Mouse (Mus musculus): ENCODE results near the gene Snapc3. TPM values are rescaled to one million over a fixed set of nuclear protein-coding genes. Genes with fewer than 3 reads are reported as not detected.
A peak's percentile ranks its signal among the peaks of the same experiment; 100 is the strongest.

The Snapc3 gene
- polyA plus RNA-seq, 2 experiments = 39.2 to 45.3 TPM

- no peaks in the 10 kb centered on the region for H3K27me3 ChIP-seq (ENCODE audit: control insufficient read depth, insufficient read depth, low read length)
- peak; percentile 11 for DNase-seq (ENCODE audit: low spot score)
- H3K4me1 ChIP-seq (ENCODE audit: control insufficient read depth, insufficient read depth, low read length) = no peaks in the 10 kb centered on the region
- peak; percentile 47 for ATAC-seq (ENCODE audit: low FRiP score, low read depth)
- WGBS = 11% methylated on average over 22 of the region's 22 CpGs
- TF ChIP-seq POLR2A (IDR thresholded peaks at IDR 0.05; ENCODE audit: borderline replicate concordance, extremely low read depth, insufficient read depth, insufficient read length) = no peak
- 0 out of 2 replicates have a peak overlapping the region, but pooled peaks have one; percentile 7 for H3K9ac ChIP-seq (ENCODE audit: low read depth, low read length, severe bottlenecking)
- H3K27ac ChIP-seq (replicated peaks; ENCODE audit: low read depth, low read length) = no peak overlapping the region
- peak overlapping the region; percentile 57 for H3K4me2 ChIP-seq (replicated peaks; ENCODE audit: low read depth, low read length, severe bottlenecking)
- H3K4me3 ChIP-seq (replicated peaks; ENCODE audit: low read length) = peak overlapping the region; percentile 28
- H3K36me3 ChIP-seq (ENCODE audit: control insufficient read depth, insufficient read depth, low read length) = no peaks in the 10 kb centered on the region
- H3K9me3 ChIP-seq (ENCODE audit: control insufficient read depth, low read length) = no peaks in the 10 kb centered on the region
Observed at GRCm38 (mm10) chr4:83500154-83501036, 82.9 kb downstream of the Snapc3 start.

- H3K27me3 ChIP-seq (ENCODE audit: control insufficient read depth, insufficient read depth, low read length) = no peaks in the 10 kb centered on the region
- H3K27ac ChIP-seq (replicated peaks; ENCODE audit: low read depth, low read length) = no peak overlapping the region
- 33% methylated on average over 7 of the region's 7 CpGs for WGBS
- 0 out of 2 replicates have a peak overlapping the region, but pooled peaks have one; percentile 7 for H3K9ac ChIP-seq (ENCODE audit: low read depth, low read length, severe bottlenecking)
- ATAC-seq (ENCODE audit: low FRiP score, low read depth) (no peak), DNase-seq (ENCODE audit: low spot score) (no peak)
- TF ChIP-seq POLR2A (IDR thresholded peaks at IDR 0.05; ENCODE audit: borderline replicate concordance, extremely low read depth, insufficient read depth, insufficient read length) = no peak
- peak overlapping the region; percentile 57 for H3K4me2 ChIP-seq (replicated peaks; ENCODE audit: low read depth, low read length, severe bottlenecking)
- H3K9me3 ChIP-seq (ENCODE audit: control insufficient read depth, low read length) = no peaks in the 10 kb centered on the region
- H3K4me3 ChIP-seq (replicated peaks; ENCODE audit: low read length) = peak overlapping the region; percentile 28
- no peaks in the 10 kb centered on the region for H3K36me3 ChIP-seq (ENCODE audit: control insufficient read depth, insufficient read depth, low read length)
- no peaks in the 10 kb centered on the region for H3K4me1 ChIP-seq (ENCODE audit: control insufficient read depth, insufficient read depth, low read length)
Observed at GRCm38 (mm10) chr4:83501037-83501430, 83.5 kb downstream of the Snapc3 start.

- 41% methylated on average over 2 of the region's 2 CpGs for WGBS
- no peak overlapping the region for H3K4me2 ChIP-seq (replicated peaks; ENCODE audit: low read depth, low read length, severe bottlenecking)
- no peak for ATAC-seq (ENCODE audit: low FRiP score, low read depth)
Observed at GRCm38 (mm10) chr4:83509600-83509999, 92.1 kb downstream of the Snapc3 start.

GRCm38 (mm10) chr4:83511083-83511482 lies 93.6 kb downstream of the Snapc3 start:
- Histone ChIP-seq H3K9ac (ENCODE audit: low read depth, low read length, severe bottlenecking) (no peak overlapping the region), H3K36me3 (ENCODE audit: control insufficient read depth, insufficient read depth, low read length) (no peaks in the 10 kb centered on the region), H3K27ac (replicated peaks; ENCODE audit: low read depth, low read length) (no peak overlapping the region), H3K4me3 (replicated peaks; ENCODE audit: low read length) (no peak overlapping the region), H3K9me3 (ENCODE audit: control insufficient read depth, low read length) (no peaks in the 10 kb centered on the region), H3K4me2 (replicated peaks; ENCODE audit: low read depth, low read length, severe bottlenecking) (no peak overlapping the region), H3K27me3 (ENCODE audit: control insufficient read depth, insufficient read depth, low read length) (no peaks in the 10 kb centered on the region), H3K4me1 (ENCODE audit: control insufficient read depth, insufficient read depth, low read length) (no peaks in the 10 kb centered on the region)
- no peak for TF ChIP-seq POLR2A (IDR thresholded peaks at IDR 0.05; ENCODE audit: borderline replicate concordance, extremely low read depth, insufficient read depth, insufficient read length)
- WGBS = 58% methylated on average over 8 of the region's 8 CpGs
- DNase-seq (ENCODE audit: low spot score) (no peak), ATAC-seq (ENCODE audit: low FRiP score, low read depth) (no peak)

More at GRCm38 (mm10) chr4:83509600-83509999, 92.1 kb downstream of the Snapc3 start:
- Histone ChIP-seq H3K9ac (ENCODE audit: low read depth, low read length, severe bottlenecking) (no peak overlapping the region), H3K4me1 (ENCODE audit: control insufficient read depth, insufficient read depth, low read length) (no peaks in the 10 kb centered on the region), H3K27ac (replicated peaks; ENCODE audit: low read depth, low read length) (no peak overlapping the region), H3K36me3 (ENCODE audit: control insufficient read depth, insufficient read depth, low read length) (no peaks in the 10 kb centered on the region), H3K27me3 (ENCODE audit: control insufficient read depth, insufficient read depth, low read length) (no peaks in the 10 kb centered on the region), H3K9me3 (ENCODE audit: control insufficient read depth, low read length) (no peaks in the 10 kb centered on the region), H3K4me3 (replicated peaks; ENCODE audit: low read length) (no peak overlapping the region)
- no peak for DNase-seq (ENCODE audit: low spot score)
- no peak for TF ChIP-seq POLR2A (IDR thresholded peaks at IDR 0.05; ENCODE audit: borderline replicate concordance, extremely low read depth, insufficient read depth, insufficient read length)

GRCm38 (mm10) chr4:83512217-83512616 lies 94.7 kb downstream of the Snapc3 start:
- Histone ChIP-seq H3K27ac (replicated peaks; ENCODE audit: low read depth, low read length) (no peak overlapping the region), H3K4me2 (replicated peaks; ENCODE audit: low read depth, low read length, severe bottlenecking) (no peak overlapping the region), H3K36me3 (ENCODE audit: control insufficient read depth, insufficient read depth, low read length) (no peaks in the 10 kb centered on the region), H3K27me3 (ENCODE audit: control insufficient read depth, insufficient read depth, low read length) (no peaks in the 10 kb centered on the region), H3K4me1 (ENCODE audit: control insufficient read depth, insufficient read depth, low read length) (no peaks in the 10 kb centered on the region), H3K4me3 (replicated peaks; ENCODE audit: low read length) (no peak overlapping the region), H3K9me3 (ENCODE audit: control insufficient read depth, low read length) (no peaks in the 10 kb centered on the region), H3K9ac (ENCODE audit: low read depth, low read length, severe bottlenecking) (no peak overlapping the region)
- DNase-seq (ENCODE audit: low spot score) (no peak), ATAC-seq (ENCODE audit: low FRiP score, low read depth) (no peak)
- 85% methylated on average over 3 of the region's 3 CpGs for WGBS
- TF ChIP-seq POLR2A (IDR thresholded peaks at IDR 0.05; ENCODE audit: borderline replicate concordance, extremely low read depth, insufficient read depth, insufficient read length) = no peak
